Mouse (Mus musculus) E14TG2a.4 (cell line): ENCODE data around the gene Bche.

Source experiments
- CTCF ChIP-seq: conservative IDR thresholded peaks from 2 replicates; pipeline ENCODE4 v1.5.1; 2014; ENCODE audit warnings: low read length
- NANOG ChIP-seq: IDR thresholded peaks from 2 replicates; pipeline ENCODE4 v1.6.1; 2014; ENCODE audit warnings: borderline replicate concordance, low read length, mixed read lengths
- POU5F1 ChIP-seq: IDR thresholded peaks from 2 replicates; pipeline ENCODE4 v1.6.1; 2014; ENCODE audit warnings: low read length, borderline replicate concordance

GRCm38 (mm10) chr3:73611421-73611820 lies 96.8 kb downstream of the Bche start:
- TF ChIP-seq CTCF = no peak
- no peak for TF ChIP-seq POU5F1
- no peak for TF ChIP-seq NANOG
